ENCODE assay signal across 9 mouse cellular contexts in the genomic region with DNA sequence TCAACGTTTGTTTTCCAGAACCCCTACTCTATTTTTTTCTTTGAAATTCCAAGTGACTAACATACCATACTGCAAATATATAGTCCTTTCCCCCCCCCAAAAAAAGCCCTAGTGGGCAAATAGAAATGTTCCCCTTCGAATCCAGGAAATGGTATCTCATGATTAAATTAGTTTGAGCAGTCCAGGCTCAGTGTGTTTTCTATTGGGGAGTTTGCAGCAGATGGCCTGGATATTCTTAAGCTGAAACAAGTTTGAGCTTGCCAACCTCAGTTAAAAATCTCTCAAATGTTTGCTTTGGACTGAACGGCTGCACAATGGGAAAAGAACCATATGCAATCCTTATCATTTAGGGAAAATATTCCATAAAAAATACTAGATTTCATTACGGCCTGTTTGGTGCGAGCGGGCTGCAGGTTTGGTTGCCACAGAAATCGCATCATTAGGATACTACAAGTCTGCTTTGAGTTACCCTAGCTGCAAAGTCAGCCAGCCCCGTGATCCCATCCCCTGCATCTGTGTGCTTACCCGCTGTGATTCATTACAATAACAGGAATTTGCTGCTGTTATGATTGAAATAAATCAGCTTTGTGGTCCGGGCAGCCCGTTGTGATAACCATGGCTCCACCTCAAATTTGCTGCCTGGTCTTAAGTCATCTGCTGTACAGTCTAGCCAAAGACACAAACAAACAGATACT.
DNase-seq lines count a peak whose midpoint lies in the region; ATAC-seq lines count a peak whose summit lies in the region.
"Had no signal": no experiment of that assay in that cellular context is flagged by ENCODE, and none has a peak within 500 bp of the region (broad histone marks: within the 10 kb centered on the region; RNA-seq: fewer than 3 reads in every experiment).

No protein-coding gene starts in this region.

- no peaks in the 10 kb centered on the region for H3K27me3 ChIP-seq in midbrain, embryonic 11.5 days (ENCODE audit: control insufficient read depth, insufficient read depth, low read length)

- WGBS in midbrain, embryonic 11.5 days: 69% methylated on average over 11 of the region's 11 CpGs

- ATAC-seq in midbrain, embryonic 11.5 days (ENCODE audit: low FRiP score): no peak

- H3K9ac ChIP-seq in midbrain, embryonic 11.5 days (ENCODE audit: low read length): no peak overlapping the region

- no peak overlapping the region for H3K27ac ChIP-seq in midbrain, embryonic 11.5 days (ENCODE audit: low read depth, low read length)

- H3K4me3 ChIP-seq in midbrain, embryonic 11.5 days (ENCODE audit: low read depth, low read length): no peak overlapping the region

- H3K4me1 ChIP-seq in midbrain, embryonic 11.5 days (ENCODE audit: control insufficient read depth, insufficient read depth, low read length): no peaks in the 10 kb centered on the region

- no peaks in the 10 kb centered on the region for H3K9me3 ChIP-seq in midbrain, embryonic 11.5 days (ENCODE audit: control insufficient read depth, low read length)

- H3K4me2 ChIP-seq in midbrain, embryonic 11.5 days: no peak overlapping the region

- DNase-seq in heart, adult 18-20 months: peak; percentile 33 to 36
- DNase-seq in heart, postnatal 36 days: no peak
- DNase-seq in urinary bladder, adult 2 months (ENCODE audit: low spot score): peak; percentile 19
- DNase-seq in urinary bladder, postnatal 25 days (ENCODE audit: low spot score): no peak
- peak; percentile 34 for DNase-seq in kidney, postnatal 14 days
- DNase-seq in midbrain, embryonic 11.5 days (ENCODE audit: low spot score, missing footprints): no peak
- DNase-seq in yolk sac, embryonic 10.5 days (ENCODE audit: low spot score): no peak
- DNase-seq in spleen, postnatal 10 days (ENCODE audit: low spot score in 2 of 2): no peak

- no peaks in the 10 kb centered on the region for H3K36me3 ChIP-seq in midbrain, embryonic 11.5 days (ENCODE audit: control insufficient read depth, insufficient read depth, low read length)
- H3K36me3 ChIP-seq: G1E had no signal

- intact Hi-C loops in heart, postnatal 36 days (cut with DNase I): no loop called here

Comparison
In these comparisons a context has a peak if more than half of its experiments do, and no peak if none do; other contexts are left out.
1. DNase-seq: peak in heart, adult 18-20 months (2 of 2), urinary bladder, adult 2 months (single experiment) and kidney, postnatal 14 days (single experiment); none in heart, postnatal 36 days (0 of 2), urinary bladder, postnatal 25 days (single experiment), midbrain, embryonic 11.5 days (single experiment), yolk sac, embryonic 10.5 days (single experiment) and spleen, postnatal 10 days (0 of 2).